Mouse (Mus musculus) lung, adult 18-20 months (tissue): ENCODE results near the gene Rex1bd.
"Not testable (repeated sequence)": the region's sequence is repeated elsewhere in the genome, so short reads cannot be mapped to it uniquely, and the experiment has no call there.

ENCODE experiments used
- DNase-seq, 2 experiments: peaks; one replicate each; pipeline ENCODE4 v3.0.0; 2022; ENCODE audit warnings: mixed read lengths in 2 of 2

Gene Rex1bd

GRCm38 (mm10) chr8:70528182-70528797 is 21.7 kb upstream of the Rex1bd start:
- DNase-seq, result no peak

- peak; percentile 97 for DNase-seq
Measured at GRCm38 (mm10) chr8:70527512-70528181, 21.1 kb upstream of the Rex1bd start, which contains the start of the genes Fkbp8 and Kxd1. Gene Fkbp8, plus strand, starts transcription at chr8:70527724. Gene Kxd1, minus strand, starts transcription at chr8:70527956.

- peak in 1 of 2 experiments; percentile 25 for DNase-seq
Measured at GRCm38 (mm10) chr8:70527111-70527511, 20.6 kb upstream of the Rex1bd start.

GRCm38 (mm10) chr8:70522592-70523403 is 16.2 kb upstream of the Rex1bd start:
- DNase-seq, result peak; percentile 95 to 97

DNA sequence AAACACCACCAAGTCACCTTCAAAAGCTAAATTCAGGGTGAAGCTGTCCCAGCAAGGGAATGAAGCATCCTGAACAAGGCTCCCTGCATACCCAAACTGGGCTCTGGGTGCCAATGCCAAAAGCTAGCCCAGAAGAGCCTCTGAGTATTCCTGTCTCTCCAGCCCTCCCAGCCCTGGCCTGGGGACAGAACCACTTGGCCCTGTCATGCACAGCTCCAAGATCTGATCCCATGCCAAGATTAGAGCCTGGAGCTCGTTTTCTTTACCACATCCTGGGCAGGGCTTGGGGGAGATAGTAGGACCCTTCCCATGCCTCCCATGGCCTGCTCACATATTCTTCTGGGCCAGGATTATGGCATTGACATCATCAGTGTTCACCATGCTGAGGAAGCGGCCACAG is 13.1 kb upstream of the Rex1bd start:
- DNase-seq, result no peak

- no peak for DNase-seq
Measured at GRCm38 (mm10) chr8:70519043-70519442, 12.5 kb upstream of the Rex1bd start.

DNA sequence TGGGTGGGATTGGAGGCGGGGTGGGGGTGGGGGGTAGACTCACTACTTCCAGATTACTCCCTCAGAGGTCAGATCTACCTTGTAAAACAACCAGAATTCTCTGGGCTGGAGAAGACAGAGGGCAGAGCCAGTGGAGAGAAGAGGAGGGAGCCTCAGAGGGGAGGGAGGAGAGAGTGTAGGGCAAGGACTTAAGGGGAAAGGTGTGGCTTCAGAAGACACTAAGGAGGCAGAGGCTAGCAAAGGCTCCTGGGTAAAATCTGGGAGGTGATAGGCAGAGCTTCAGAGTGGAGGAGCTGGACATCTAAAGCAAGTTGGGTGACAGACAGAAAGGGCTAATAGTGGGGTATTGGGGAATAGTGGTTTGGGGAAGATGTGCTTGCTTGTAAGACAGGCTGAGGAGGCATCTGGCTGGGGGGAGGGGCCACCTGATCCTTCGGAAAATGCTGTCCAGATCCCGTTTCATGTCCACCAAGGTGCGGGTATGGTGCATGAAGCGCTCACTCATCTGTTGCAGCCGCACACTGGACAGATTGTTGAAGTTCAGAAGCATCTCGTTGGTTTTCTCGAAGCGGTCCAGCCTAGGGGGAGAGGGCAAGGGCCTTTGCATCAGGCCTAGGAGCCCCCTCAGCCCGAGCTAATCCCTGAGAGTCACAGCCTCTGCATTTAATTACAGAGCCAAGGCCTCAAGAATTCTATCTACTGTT is 11.5 kb upstream of the Rex1bd start:
- no peak for DNase-seq

DNA sequence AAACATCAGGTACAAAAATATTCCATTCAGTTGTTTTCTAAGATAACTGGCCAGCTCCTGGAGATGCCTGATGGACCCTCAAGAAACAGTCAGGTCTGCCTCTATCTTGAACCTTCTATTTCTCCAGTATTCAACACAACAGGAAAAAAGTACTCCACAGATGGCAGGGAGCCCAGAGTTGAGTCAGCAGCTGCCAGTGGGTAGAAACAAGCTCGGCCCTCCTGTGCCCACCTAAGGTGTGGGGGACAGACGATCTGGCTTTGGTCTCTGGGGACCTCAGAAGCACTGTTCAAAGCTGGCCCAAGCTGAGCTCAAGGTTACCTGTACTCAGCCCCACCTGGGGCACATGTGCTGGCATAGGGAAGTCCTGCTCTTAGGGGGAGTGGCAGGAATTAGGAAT is 6.9 kb upstream of the Rex1bd start:
- peak in 1 of 2 experiments; percentile 58 for DNase-seq

- DNase-seq, result no peak
Measured at GRCm38 (mm10) chr8:70512253-70512903, 5.8 kb upstream of the Rex1bd start.

- DNase-seq, result no peak
Measured at GRCm38 (mm10) chr8:70511770-70512169, 5.2 kb upstream of the Rex1bd start.

DNA sequence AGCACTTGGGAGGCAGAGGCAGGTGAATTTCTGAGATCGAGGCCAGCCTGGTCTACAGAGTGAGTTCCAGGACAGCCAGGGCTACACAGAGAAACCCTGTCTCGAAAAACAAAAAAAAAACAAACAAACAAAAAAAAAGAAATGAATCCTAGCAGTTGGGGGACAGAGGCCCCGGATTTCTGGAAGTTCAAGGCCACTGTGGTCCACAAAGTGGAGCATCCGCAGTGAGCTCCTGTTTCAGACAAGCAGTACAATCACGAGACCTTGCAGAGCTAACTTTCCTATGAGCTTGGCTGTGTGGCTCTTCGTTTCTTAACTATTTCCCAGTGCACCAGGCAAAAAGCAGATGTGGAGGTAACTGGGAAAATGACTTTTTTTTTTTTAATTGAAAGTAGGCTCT is 4.6 kb upstream of the Rex1bd start:
- DNase-seq, result not testable (repeated sequence)

- DNase-seq, result peak; percentile 97 to 98
Measured at GRCm38 (mm10) chr8:70510228-70510915, 3.8 kb upstream of the Rex1bd start, which contains the start of gene Uba52. Gene Uba52, minus strand, starts transcription at chr8:70510801.

- no peak for DNase-seq
Measured at GRCm38 (mm10) chr8:70509281-70509952, 2.9 kb upstream of the Rex1bd start.

DNA sequence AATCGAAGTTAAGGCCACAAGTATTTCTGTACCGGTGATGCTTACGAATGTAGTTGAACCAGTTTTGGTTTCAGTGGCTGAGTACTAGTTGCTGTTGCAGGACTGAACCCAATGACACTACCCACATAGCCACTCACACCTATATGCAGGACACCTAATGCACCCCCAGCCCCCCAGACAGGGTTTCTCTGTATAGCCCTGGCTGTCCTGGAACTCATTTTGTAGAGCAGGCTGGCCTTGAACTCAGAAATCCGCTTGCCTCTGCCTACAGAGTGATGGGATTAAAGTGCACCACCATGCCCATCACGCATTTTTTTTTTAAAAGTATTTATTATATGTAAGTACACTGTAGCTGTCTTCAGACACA is 458 bp upstream of the Rex1bd start:
- no peak for DNase-seq

DNA sequence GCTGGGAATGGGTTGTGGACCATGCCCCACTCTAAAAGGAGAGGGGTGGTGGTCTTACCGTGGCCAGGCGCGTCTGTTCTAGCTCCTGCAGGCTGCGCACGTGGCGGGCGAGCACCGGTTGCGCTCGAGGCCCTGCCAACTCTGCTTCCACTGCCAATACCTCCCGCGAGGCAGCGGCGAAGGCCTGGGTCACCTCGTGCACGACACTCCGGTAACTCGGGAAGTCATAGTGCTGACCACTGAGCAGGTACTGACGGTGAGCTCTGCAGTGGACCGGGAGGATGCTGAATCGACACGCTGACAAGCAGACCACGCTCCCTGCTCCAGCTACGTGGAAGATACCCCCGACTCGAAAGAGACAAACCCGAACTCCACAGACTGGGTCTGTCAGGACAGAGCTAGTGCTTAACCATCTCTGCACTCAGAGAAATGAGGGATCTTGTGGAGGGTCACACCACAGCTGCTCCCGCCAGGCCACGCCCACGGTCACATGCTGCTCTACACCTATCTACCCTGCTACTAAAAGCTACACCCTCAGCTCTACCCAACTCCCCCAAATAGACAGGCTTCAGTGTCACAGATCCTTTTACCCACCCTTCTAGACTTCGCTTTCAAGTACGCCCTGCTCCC is 739 bp downstream of the Rex1bd start:
- DNase-seq, result no peak

DNA sequence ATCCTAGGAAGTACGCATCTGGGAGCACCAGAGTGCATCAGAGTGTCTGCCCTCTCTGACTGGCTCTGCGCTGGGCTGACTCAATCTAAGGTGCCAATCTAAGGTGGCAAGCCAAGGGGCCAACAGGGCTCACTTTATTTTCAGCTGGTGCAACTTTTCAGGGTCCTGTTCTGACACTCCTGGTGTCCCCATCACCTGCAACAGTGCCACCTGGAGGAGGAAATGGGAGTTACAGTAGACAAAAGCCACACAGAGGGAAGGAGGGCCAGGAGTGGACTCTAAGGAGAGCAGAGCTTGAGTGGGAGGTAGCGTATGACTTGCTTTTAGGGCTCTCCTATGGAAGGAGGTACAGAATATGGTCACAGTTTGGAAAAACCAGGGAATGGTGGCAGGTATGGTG is 1.7 kb downstream of the Rex1bd start:
- DNase-seq, result peak; percentile 69 to 84

DNA sequence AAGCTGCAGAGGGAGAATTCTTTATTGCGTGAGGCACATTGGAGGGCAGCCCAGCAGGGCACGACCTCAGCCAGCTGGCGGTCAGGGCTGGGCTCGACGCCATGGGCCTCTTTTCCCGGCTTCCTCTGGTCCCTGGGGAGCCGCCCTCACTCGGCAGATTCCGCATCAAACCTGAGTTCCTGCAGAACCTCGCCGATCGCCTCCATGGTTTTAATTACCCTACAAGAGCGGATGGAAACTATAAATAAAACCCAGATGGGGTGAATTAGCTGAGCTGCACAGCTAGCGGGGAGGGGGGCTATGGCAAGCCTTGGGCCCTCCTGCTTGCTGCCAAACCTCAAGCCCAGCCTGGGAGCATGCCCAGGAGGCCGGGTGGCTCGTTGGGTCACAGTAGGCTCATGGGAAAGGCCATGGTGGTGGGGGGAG is 2.2 kb downstream of the Rex1bd start:
- peak; percentile 49 to 60 for DNase-seq

DNA sequence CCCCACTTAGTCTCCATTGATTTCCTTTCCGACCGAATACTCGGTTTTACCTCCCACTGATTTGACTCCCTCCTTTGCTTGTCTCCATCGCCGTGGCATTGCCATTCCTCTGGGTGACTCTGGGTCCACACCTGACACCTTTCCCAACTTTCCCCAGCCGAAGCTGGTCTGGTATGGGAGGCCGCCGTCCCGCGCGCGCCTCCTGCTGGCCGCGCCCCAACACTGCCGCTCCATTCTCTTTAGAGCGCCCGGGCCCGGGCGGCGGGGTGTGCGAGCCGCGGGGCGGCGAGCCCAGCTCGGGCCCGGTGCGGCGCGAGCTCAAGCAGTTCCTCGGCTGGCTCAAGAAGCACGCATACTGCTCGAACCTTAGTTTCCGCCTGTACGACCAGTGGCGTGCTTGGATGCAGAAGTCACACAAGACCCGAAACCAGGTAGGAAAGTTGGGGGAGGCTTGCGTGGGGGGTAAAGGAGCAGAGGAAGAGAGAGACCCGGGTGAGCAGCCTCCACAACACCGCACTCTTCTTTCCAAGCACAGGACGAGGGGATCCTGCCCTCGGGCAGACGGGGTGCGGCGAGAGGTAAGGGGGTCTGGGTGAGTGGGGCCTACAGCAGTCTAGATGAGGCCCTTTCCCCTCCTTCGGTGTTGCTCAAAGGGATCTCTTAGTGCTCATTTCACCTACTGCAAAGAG is 3.3 kb downstream of the Rex1bd start:
- peak; percentile 58 to 71 for DNase-seq

GRCm38 (mm10) chr8:70502540-70502939 is 4.0 kb downstream of the Rex1bd start:
- DNase-seq, result no peak
